Mouse (Mus musculus): ENCODE data around the gene Gjb3.

Gene Gjb3

DNA sequence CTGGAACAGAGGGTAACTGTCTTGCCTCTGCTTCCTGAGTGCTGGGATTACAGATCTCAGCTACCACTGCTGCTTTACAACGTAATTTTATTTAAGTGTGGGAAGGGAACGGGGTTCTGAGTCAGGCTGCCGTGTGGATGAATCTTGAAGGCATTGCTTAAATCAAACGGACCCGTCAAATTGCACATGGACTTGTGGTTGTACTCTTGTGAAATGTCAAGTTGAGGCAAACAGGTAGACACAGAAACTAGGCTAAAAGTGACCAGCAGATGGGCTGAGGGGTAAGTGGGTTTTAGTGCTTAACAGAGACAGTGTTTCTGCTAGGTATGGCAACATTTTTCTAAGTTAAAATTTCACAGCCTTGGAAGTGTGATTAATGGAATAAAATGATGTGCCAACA lies 7.0 kb upstream of the Gjb3 start:
- in situ Hi-C loops (cut with MseI, MboI): no loop called here

- in situ Hi-C loops (cut with MseI, MboI): loop anchor here in 1 of 2 experiments (5.0 kb wide), 1 partner anchor 32 kb away; no protein-coding TSS in a partner anchor
Measured at GRCm38 (mm10) chr4:127334870-127335504, 4.3 kb upstream of the Gjb3 start.

GRCm38 (mm10) chr4:127331171-127331570 lies 527 bp upstream of the Gjb3 start:
- in situ Hi-C loops (cut with MseI, MboI): loop anchor here in 1 of 2 experiments (5.0 kb wide), 1 partner anchor 36 kb away; no protein-coding TSS in a partner anchor

GRCm38 (mm10) chr4:127329751-127330150 lies 893 bp downstream of the Gjb3 start:
- in situ Hi-C loops (cut with MseI, MboI): loop anchor here (5.0 kb wide), 1 partner anchor 38 kb away; no protein-coding TSS in a partner anchor

DNA sequence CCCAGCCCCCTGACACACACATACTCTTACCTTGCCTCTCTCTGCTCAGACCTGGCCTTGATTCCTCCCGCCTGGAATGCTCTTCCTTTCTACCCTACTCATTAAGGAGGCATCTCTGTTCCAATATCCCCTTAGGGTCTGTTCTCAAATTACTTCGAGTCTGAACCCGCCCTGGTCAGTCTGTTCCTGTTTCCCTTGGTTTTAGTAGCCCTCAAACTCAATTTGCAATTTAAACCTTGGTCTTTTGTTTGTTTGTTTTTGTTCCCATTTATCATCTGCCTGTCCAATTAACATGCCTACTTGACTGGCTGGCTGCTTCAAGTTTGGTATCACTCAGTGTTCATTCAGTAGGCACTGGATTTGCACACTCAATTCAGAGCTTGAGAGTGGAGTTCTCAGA lies 1.6 kb downstream of the Gjb3 start:
- in situ Hi-C loops (cut with MseI, MboI): loop anchor here in 1 of 2 experiments (5.0 kb wide), 1 partner anchor 38 kb away; no protein-coding TSS in a partner anchor

GRCm38 (mm10) chr4:127328378-127328777 lies 2.3 kb downstream of the Gjb3 start:
- in situ Hi-C loops (cut with MseI, MboI): loop anchor here in 1 of 2 experiments (5.0 kb wide), 1 partner anchor 39 kb away; no protein-coding TSS in a partner anchor

DNA sequence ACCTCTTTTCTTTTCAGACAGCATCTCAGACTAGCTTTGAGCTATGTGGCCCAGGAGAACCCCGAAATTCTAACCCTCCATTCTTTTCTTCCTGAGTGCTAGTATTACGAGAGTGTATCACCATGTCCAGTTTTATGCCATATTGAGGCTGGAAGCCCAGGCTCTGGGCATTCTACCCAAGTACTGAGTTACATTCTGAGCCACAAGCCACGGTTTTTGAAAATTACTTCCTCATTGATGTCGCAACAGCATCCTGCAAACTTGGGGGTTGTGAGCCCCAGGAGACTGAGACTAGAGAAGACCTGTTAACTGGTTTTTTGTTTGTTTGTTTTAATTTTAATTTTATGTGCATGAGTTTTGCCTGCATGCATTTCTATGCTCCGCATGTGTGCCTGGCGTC lies 2.9 kb downstream of the Gjb3 start:
- in situ Hi-C loops (cut with MseI, MboI): loop anchor here in 1 of 2 experiments (5.0 kb wide), 1 partner anchor 40 kb away; no protein-coding TSS in a partner anchor

GRCm38 (mm10) chr4:127327258-127327657 lies 3.4 kb downstream of the Gjb3 start:
- in situ Hi-C loops (cut with MseI, MboI): loop anchor here in 1 of 2 experiments (5.0 kb wide), 1 partner anchor 40 kb away; no protein-coding TSS in a partner anchor

DNA sequence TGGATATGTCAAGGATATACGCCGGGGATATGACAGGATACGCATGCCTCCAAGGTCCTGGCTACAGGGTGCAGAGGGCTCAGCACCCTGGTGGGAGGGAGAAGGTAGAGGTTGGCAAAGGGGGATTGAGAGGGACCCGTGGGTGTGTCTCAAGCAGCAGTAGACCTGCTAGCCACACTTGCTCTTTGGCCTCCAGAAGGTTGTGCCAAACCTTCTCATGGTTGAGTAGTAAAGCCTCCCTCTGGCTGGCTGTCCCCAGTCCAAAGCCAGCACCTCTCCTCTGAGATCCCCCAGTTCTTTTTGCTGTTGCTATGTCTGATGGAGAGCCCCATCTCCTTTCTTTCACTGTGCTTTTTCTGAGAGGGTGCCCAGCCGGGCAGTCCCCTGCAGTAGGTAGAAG lies 5.4 kb downstream of the Gjb3 start:
- in situ Hi-C loops (cut with MseI, MboI): loop anchor here in 1 of 2 experiments (5.0 kb wide), 1 partner anchor 42 kb away; no protein-coding TSS in a partner anchor

- in situ Hi-C loops (cut with MseI, MboI): loop anchor here in 1 of 2 experiments (5.0 kb wide), 1 partner anchor 43 kb away; no protein-coding TSS in a partner anchor
Measured at GRCm38 (mm10) chr4:127324759-127325158, 5.9 kb downstream of the Gjb3 start.

GRCm38 (mm10) chr4:127324296-127324695 lies 6.3 kb downstream of the Gjb3 start:
- in situ Hi-C loops (cut with MseI, MboI): no loop called here

GRCm38 (mm10) chr4:127323651-127324050 lies 7.0 kb downstream of the Gjb3 start:
- in situ Hi-C loops (cut with MseI, MboI): no loop called here

DNA sequence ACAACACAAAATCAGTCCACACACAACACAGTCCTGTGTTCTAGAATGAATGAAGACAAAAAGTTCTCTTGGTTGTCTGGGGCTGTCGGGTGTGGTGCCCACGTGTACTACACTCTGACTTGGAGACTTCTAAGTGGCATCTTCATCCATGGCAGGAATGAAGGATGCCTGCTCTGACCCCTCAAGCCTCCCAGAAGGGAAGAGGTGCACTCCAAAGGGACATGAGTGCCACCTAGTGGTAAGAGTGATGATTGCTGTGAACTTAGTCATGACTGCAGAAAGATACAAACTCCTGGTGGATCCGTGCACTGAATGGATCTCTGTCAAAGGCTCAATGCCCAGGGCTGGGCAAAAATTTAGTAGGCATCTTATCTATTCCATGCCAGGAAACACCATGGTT lies 11.0 kb downstream of the Gjb3 start:
- in situ Hi-C loops (cut with MseI, MboI): loop anchor here (5.0 kb wide), 1 partner anchor 67 kb away; no protein-coding TSS in a partner anchor

- in situ Hi-C loops (cut with MseI, MboI): loop anchor here (5.0 kb wide), 1 partner anchor 65 kb away; no protein-coding TSS in a partner anchor
Measured at GRCm38 (mm10) chr4:127317143-127317542, 13.5 kb downstream of the Gjb3 start.

- in situ Hi-C loops (cut with MseI, MboI): loop anchor here (5.0 kb wide), 1 partner anchor 63 kb away; no protein-coding TSS in a partner anchor
Measured at GRCm38 (mm10) chr4:127315753-127316152, 14.9 kb downstream of the Gjb3 start.

DNA sequence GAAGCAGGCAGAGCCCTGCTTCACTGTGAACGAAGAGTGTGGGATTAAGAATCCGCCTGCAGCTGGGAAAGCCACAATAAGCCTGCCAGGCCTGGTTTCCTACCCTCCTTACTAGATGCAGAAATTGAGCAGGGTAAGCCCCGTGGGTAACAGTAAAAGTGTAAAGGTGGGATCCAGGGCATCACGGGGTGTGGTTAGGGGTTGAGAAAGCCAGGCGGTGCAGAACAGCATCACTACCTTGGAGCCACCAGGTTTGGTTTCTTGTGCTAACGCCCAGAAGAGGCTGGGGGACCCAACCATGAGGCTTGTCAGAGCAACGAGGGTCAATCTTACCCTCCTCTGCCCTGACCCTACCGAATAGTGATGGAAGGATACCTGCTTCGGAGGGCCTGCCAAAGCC lies 16.1 kb downstream of the Gjb3 start:
- in situ Hi-C loops (cut with MseI, MboI): no loop called here

GRCm38 (mm10) chr4:127313861-127314260 lies 16.8 kb downstream of the Gjb3 start, which contains the start of gene Gja4:
Gene Gja4, minus strand, starts transcription at chr4:127314039.
- in situ Hi-C loops (cut with MseI, MboI): no loop called here

DNA sequence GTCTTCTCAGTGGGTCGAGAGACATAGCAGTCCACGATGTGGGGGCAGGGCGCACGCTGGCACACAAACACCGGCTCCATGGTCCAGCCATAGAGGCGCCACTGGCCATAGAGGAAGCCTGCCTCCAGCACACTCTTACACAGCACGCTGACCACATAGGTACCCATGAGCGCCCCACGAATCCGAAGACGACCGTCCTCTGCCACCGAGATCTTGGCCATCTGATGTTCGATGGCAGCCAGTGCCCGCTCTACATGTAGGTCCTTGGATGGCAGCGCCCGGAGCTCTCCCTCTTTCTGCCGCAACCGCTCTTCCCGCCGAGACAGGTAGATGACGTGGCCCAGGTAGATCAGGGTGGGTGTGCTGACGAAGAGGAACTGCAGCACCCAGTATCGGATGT lies 18.3 kb downstream of the Gjb3 start:
- in situ Hi-C loops (cut with MseI, MboI): no loop called here

- in situ Hi-C loops (cut with MseI, MboI): no loop called here
Measured at GRCm38 (mm10) chr4:127311561-127311960, 19.1 kb downstream of the Gjb3 start.

DNA sequence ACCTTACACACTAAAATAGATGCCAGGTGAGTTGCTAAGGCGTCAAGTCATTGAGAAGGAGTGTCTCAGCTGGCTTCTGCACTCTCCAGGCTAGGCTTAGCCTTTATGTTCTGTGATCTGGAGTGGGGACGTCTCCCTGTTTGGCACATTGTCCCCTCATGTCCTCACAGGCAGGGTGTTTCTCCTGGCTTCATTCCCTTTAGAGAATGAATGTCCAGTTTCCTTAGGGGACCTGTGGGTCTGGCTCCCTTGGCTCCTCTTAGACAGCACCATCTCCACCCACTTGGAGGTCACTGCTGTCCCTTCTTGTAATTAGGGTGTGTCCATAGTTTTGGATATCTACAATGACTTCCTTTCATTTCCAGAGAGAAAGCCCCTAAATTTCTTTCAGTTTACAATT lies 23.7 kb downstream of the Gjb3 start:
- in situ Hi-C loops (cut with MseI, MboI): no loop called here

GRCm38 (mm10) chr4:127303796-127304195 lies 26.8 kb downstream of the Gjb3 start:
- in situ Hi-C loops (cut with MseI, MboI): no loop called here

DNA sequence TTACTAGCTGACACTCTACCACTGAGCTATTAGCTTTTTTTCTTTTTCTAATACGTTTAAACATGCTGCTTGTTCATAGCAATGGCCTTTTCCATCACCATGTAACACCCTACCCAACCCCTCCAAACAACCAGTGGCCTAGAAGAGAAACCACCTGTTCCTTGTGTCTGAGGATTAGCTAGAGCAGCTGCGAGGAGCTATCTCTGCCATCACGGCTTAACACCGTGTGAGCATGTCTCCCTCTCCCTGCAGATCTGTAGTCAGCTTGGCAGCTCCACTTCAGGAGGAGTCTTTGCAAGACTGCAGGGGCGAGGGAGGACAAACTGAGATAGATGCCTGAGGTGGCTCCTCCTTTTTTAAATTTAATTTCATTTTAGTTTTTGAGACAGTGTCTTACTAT lies 30.1 kb downstream of the Gjb3 start:
- in situ Hi-C loops (cut with MseI, MboI): no loop called here

- in situ Hi-C loops (cut with MseI, MboI): no loop called here
Measured at GRCm38 (mm10) chr4:127292631-127293030, 38.0 kb downstream of the Gjb3 start.

Data from mouse trophoblast stem cell (cell line).